Mouse (Mus musculus): ENCODE results near the gene Gm13539. TPM values are rescaled to one million over a fixed set of nuclear protein-coding genes. Genes with fewer than 3 reads are reported as not detected.
"Not testable (repeated sequence)": the region's sequence is repeated elsewhere in the genome, so short reads cannot be mapped to it uniquely, and the experiment has no call there.

Gm13539 gene
- not detected in 2 replicates for polyA plus RNA-seq (2012; rRNA removed)

DNA sequence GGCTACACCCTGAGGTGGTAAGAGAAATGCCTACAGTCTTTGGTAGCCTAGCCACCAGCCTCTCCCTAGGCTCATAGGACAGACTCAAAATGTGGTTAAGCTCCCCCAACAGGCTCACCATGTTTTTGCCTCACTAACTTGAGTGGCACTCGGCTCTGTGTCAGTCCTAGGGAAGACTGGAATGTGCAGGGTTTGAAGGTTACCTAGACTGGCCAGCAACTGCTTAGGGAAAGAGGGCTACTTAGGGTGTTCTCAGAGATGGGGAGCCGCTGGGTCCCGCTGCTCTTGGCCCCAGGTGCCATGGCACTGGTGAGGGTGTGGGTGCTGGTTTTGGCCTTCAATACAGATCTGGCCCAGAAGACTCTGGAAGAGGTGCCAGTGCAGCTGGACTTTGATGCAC lies at the start of gene Gm13539:
Gene Gm13539 (plus strand): TSS at position 301 of the 400 bp plus-strand sequence.
- no peak within 1 kb of the TSS for H3K4me3 ChIP-seq (ENCODE audit: extremely low read depth, insufficient read depth, insufficient read length)
- H3K36me3 ChIP-seq (ENCODE audit: control insufficient read depth, insufficient read depth, low read length): no peaks in the 10 kb centered on the region
- WGBS: 84% methylated on average over 3 of the region's 3 CpGs
- no peaks in the 10 kb centered on the region for H3K4me1 ChIP-seq (ENCODE audit: control insufficient read depth, insufficient read depth, insufficient read length)
- TF ChIP-seq CTCF (IDR thresholded peaks at IDR 0.05; ENCODE audit: extremely low read depth, insufficient read depth, insufficient read length, insufficient replicate concordance) (no peak), POLR2A (IDR thresholded peaks at IDR 0.05; ENCODE audit: low read depth, low read length) (no peak)
- no peak for DNase-seq (ENCODE audit: low read depth in 1 of 2, low spot score in 2 of 2)
- no peaks in the 10 kb centered on the region for H3K27me3 ChIP-seq (ENCODE audit: control insufficient read depth, insufficient read depth, low read length)
- no peak within 1 kb of the TSS for H3K27ac ChIP-seq (ENCODE audit: insufficient read depth, low read length)

DNA sequence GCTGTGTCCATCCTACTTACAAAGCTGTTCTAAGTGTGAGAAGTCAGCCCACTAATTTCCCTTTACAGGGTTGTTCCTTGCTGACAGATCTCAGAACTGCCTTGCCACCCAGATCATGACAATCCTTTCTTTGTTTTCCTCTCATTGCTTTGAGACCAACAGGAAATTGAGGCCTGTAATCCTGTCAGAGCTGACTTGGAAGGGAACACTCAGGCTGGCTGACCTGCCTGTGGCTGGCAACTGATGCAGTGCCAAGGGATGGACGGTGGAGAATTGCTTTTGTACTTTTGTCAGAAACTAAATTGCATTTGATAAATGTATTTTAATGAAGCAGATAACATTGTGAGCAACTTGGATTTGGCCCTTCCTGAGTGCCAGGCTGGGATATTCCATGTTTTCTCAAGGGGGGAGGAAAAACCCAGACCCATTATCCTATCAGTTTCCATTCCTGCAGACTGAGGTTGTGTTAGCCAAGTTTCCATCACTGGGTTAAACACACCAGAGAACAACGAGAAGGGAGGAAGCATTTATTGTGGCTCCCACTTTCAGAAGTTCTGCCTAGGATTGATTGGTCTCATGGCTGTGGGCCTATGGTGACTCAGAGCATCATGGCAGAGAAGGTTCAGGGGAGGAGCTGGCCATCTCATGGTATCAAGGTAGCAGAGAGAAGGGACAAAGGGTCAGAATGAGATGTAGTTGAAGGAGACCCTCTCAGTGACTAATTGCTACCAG lies 48.7 kb upstream of the Gm13539 start:
- Histone ChIP-seq H3K36me3 (ENCODE audit: control insufficient read depth, insufficient read depth, low read length) (no peaks in the 10 kb centered on the region), H3K4me3 (ENCODE audit: extremely low read depth, insufficient read depth, insufficient read length) (no peak overlapping the region), H3K27ac (ENCODE audit: insufficient read depth, low read length) (no peak overlapping the region), H3K4me1 (ENCODE audit: control insufficient read depth, insufficient read depth, insufficient read length) (no peaks in the 10 kb centered on the region), H3K27me3 (ENCODE audit: control insufficient read depth, insufficient read depth, low read length) (no peaks in the 10 kb centered on the region)
- no peak for DNase-seq (ENCODE audit: low read depth in 1 of 2, low spot score in 2 of 2)
- 36% methylated on average over 2 of the region's 2 CpGs for WGBS
- TF ChIP-seq POLR2A (IDR thresholded peaks at IDR 0.05; ENCODE audit: low read depth, low read length): no peak
- TF ChIP-seq CTCF (IDR thresholded peaks at IDR 0.05; ENCODE audit: extremely low read depth, insufficient read depth, insufficient read length, insufficient replicate concordance): no peak

DNA sequence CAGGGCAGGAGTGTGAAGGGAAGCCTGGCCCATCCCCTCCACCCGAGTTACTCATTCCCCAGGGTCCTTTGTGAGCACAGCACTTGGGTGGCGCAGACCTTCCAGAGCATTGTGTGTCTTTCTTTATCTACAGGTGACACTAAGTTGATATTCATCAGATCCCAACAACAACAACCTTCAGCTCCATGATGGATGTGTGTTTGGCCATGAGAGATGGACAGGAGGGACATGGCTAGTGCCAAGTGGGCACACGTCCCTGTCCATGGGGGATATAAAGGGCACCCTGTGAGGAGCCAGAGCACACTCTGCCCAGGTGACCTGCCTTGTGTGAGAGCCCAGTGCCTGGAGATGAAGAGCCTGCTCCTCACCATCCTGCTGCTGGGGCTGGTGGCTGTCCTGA lies 45.3 kb upstream of the Gm13539 start, which contains the start of gene Obp2b:
Gene Obp2b (plus strand): TSS at position 301 of the 400 bp plus-strand sequence.
- WGBS: 81% methylated on average over 3 of the region's 3 CpGs
- H3K27ac ChIP-seq (ENCODE audit: insufficient read depth, low read length); DNase-seq (ENCODE audit: low read depth in 1 of 2, low spot score in 2 of 2); H3K4me3 ChIP-seq (ENCODE audit: extremely low read depth, insufficient read depth, insufficient read length); H3K27me3 ChIP-seq (ENCODE audit: control insufficient read depth, insufficient read depth, low read length); H3K36me3 ChIP-seq (ENCODE audit: control insufficient read depth, insufficient read depth, low read length); H3K4me1 ChIP-seq (ENCODE audit: control insufficient read depth, insufficient read depth, insufficient read length): not testable (repeated sequence)

DNA sequence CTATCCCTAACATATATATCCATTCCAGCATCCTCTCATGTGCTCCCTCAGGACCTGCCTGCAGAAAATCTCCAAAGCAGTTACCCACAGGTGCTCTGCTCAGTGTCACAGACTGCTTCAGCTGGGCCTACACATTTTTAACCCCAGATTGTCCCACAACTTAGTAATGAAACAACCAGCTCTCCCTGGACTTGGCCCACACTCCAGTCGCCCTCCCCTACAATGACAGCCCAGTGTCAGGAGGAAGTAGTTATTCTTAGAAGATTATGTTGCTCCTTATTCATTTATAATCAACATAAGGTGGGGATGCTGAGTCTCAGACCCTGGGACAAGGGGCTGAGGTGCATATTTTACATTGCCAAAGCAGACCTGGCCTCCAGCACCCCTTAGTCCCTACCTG lies 40.4 kb upstream of the Gm13539 start:
- H3K36me3 ChIP-seq (ENCODE audit: control insufficient read depth, insufficient read depth, low read length): no peaks in the 10 kb centered on the region
- H3K4me3 ChIP-seq (ENCODE audit: extremely low read depth, insufficient read depth, insufficient read length): no peak overlapping the region
- H3K27ac ChIP-seq (ENCODE audit: insufficient read depth, low read length): no peak overlapping the region
- no peak for DNase-seq (ENCODE audit: low read depth in 1 of 2, low spot score in 2 of 2)
- 19% methylated on average over 1 of the region's 1 CpGs for WGBS
- TF ChIP-seq CTCF (IDR thresholded peaks at IDR 0.05; ENCODE audit: extremely low read depth, insufficient read depth, insufficient read length, insufficient replicate concordance): no peak
- no peak for TF ChIP-seq POLR2A (IDR thresholded peaks at IDR 0.05; ENCODE audit: low read depth, low read length)
- H3K27me3 ChIP-seq (ENCODE audit: control insufficient read depth, insufficient read depth, low read length): no peaks in the 10 kb centered on the region
- no peaks in the 10 kb centered on the region for H3K4me1 ChIP-seq (ENCODE audit: control insufficient read depth, insufficient read depth, insufficient read length)

DNA sequence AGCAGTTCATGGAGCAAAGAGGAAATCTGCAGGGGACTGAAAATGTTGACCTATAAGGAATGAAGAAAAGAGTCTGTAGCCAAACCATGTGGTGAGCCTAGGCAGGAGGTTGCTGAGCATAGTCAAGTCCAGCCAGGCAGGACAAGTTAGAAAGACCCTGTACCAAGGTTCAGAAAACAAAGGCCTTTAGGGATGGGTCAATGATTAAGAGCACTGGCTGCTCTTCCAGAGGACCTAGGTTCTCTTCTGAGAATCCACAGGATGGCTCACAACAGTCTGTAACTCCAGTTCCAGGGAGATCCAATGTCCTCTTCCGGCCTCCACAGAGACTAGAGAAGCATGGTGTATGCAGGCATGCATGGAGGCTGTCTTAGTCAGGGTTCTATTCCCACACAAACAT lies 27.9 kb upstream of the Gm13539 start:
- no peak for DNase-seq (ENCODE audit: low read depth in 1 of 2, low spot score in 2 of 2)
- 95% methylated on average over 1 of the region's 1 CpGs for WGBS

DNA sequence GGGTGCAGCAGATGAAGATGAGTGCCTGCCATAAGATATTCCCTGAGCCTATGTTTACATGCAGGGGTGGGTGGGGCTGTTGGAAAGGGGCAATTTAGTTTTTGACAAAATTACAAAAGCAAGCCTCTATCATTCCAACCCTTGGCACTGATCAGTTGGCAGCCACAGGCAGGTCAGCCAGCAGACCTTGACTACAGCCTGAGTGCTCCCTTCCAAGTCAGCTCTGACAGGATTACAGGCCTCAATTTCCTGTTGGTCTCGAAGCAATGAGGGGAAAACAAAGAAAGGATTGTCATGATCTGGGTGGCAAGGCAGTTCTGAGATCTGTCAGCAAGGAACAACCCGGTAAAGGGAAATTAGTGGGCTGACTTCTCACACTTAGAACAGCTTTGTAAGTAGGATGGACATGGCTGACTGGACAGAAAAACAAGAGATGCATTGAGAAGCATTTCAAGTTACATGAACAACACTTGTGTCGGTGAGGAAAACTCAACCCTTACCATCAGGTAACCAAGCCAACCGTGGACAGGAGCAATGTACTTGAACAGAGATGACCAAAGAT lies 23.9 kb upstream of the Gm13539 start:
- H3K27me3 ChIP-seq (ENCODE audit: control insufficient read depth, insufficient read depth, low read length): no peaks in the 10 kb centered on the region
- no peaks in the 10 kb centered on the region for H3K4me1 ChIP-seq (ENCODE audit: control insufficient read depth, insufficient read depth, insufficient read length)
- no peak overlapping the region for H3K4me3 ChIP-seq (ENCODE audit: extremely low read depth, insufficient read depth, insufficient read length)
- no peaks in the 10 kb centered on the region for H3K36me3 ChIP-seq (ENCODE audit: control insufficient read depth, insufficient read depth, low read length)
- H3K27ac ChIP-seq (ENCODE audit: insufficient read depth, low read length): no peak overlapping the region
- DNase-seq (ENCODE audit: low read depth in 1 of 2, low spot score in 2 of 2): no peak
- 56% methylated on average over 4 of the region's 4 CpGs for WGBS
- TF ChIP-seq CTCF (IDR thresholded peaks at IDR 0.05; ENCODE audit: extremely low read depth, insufficient read depth, insufficient read length, insufficient replicate concordance) (no peak), POLR2A (IDR thresholded peaks at IDR 0.05; ENCODE audit: low read depth, low read length) (no peak)

More for the DNA sequence above, 27.9 kb upstream of the Gm13539 start:
- Histone ChIP-seq H3K36me3 (ENCODE audit: control insufficient read depth, insufficient read depth, low read length) (no peaks in the 10 kb centered on the region), H3K27me3 (ENCODE audit: control insufficient read depth, insufficient read depth, low read length) (no peaks in the 10 kb centered on the region), H3K27ac (ENCODE audit: insufficient read depth, low read length) (no peak overlapping the region), H3K4me3 (ENCODE audit: extremely low read depth, insufficient read depth, insufficient read length) (no peak overlapping the region), H3K4me1 (ENCODE audit: control insufficient read depth, insufficient read depth, insufficient read length) (no peaks in the 10 kb centered on the region)
- TF ChIP-seq POLR2A (IDR thresholded peaks at IDR 0.05; ENCODE audit: low read depth, low read length) (no peak), CTCF (IDR thresholded peaks at IDR 0.05; ENCODE audit: extremely low read depth, insufficient read depth, insufficient read length, insufficient replicate concordance) (no peak)

DNA sequence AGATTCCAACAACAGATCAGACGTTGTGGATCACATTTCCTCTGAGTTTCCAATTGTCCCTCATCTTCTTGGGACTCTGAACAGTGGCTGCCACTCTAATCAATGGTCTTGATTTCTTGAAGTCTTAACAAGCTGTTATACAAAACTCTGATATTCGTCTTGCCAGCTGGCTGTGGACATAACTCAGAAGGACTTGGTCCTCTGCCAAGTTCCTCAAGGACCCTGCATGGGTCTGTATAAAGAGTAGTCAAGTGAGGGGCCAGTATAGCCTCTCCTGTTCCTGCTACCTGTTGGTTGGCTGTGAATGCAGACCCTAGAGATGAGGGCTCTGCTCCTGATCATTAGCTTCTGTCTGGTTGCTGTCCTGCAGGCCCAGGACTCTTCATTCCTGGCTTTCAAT lies 16.8 kb upstream of the Gm13539 start, which contains the start of gene Lcn3:
Gene Lcn3 (plus strand): TSS at position 301 of the 400 bp plus-strand sequence.
- WGBS: 58% methylated on average over 2 of the region's 2 CpGs
- H3K27me3 ChIP-seq (ENCODE audit: control insufficient read depth, insufficient read depth, low read length): no peaks in the 10 kb centered on the region
- no peak for DNase-seq (ENCODE audit: low read depth in 1 of 2, low spot score in 2 of 2)

More for the DNA sequence above, 16.8 kb upstream of the Gm13539 start, which contains the start of gene Lcn3:
- H3K4me1 ChIP-seq (ENCODE audit: control insufficient read depth, insufficient read depth, insufficient read length): no peaks in the 10 kb centered on the region
- no peak within 1 kb of the TSS for H3K4me3 ChIP-seq (ENCODE audit: extremely low read depth, insufficient read depth, insufficient read length)
- H3K27ac ChIP-seq (ENCODE audit: insufficient read depth, low read length): no peak within 1 kb of the TSS
- no peaks in the 10 kb centered on the region for H3K36me3 ChIP-seq (ENCODE audit: control insufficient read depth, insufficient read depth, low read length)
- TF ChIP-seq POLR2A (IDR thresholded peaks at IDR 0.05; ENCODE audit: low read depth, low read length): no peak
- no peak for TF ChIP-seq CTCF (IDR thresholded peaks at IDR 0.05; ENCODE audit: extremely low read depth, insufficient read depth, insufficient read length, insufficient replicate concordance)
